Mouse (Mus musculus): ENCODE measurements around the gene Whrn. TPM values are rescaled to one million over a fixed set of nuclear protein-coding genes. Genes with fewer than 3 reads are reported as not detected.

Whrn gene
- polyA plus RNA-seq, 1 experiment from 2014 or later = 5.0 TPM

GRCm38 (mm10) chr4:63375367-63375766, 120.4 kb downstream of the Whrn start:
- Histone ChIP-seq H3K27ac (ENCODE audit: low read depth, low read length) (no peak overlapping the region), H3K36me3 (ENCODE audit: control insufficient read depth, insufficient read depth, low read length) (peaks cover 4% of the 10 kb centered on the region; the same call in 1 of the 2 replicates), H3K4me2 (ENCODE audit: low read length) (no peak overlapping the region), H3K4me3 (ENCODE audit: low read length) (no peak overlapping the region), H3K9ac (ENCODE audit: low read depth, low read length) (0 out of 2 replicates have a peak overlapping the region, but pooled peaks have one; percentile 19), H3K27me3 (replicated peaks; ENCODE audit: control insufficient read depth, insufficient read depth, low read length) (no peaks in the 10 kb centered on the region), H3K4me1 (ENCODE audit: control insufficient read depth, insufficient read depth, low read depth, low read length) (no peaks in the 10 kb centered on the region), H3K9me3 (ENCODE audit: control insufficient read depth, low read length) (no peaks in the 10 kb centered on the region)
- peak; percentile 82 for ATAC-seq
- WGBS = 40% methylated on average over 1 of the region's 1 CpGs

- Histone ChIP-seq H3K9ac (ENCODE audit: low read depth, low read length) (no peak overlapping the region), H3K4me1 (ENCODE audit: control insufficient read depth, insufficient read depth, low read depth, low read length) (no peaks in the 10 kb centered on the region), H3K27ac (ENCODE audit: low read depth, low read length) (no peak overlapping the region), H3K9me3 (ENCODE audit: control insufficient read depth, low read length) (no peaks in the 10 kb centered on the region), H3K36me3 (ENCODE audit: control insufficient read depth, insufficient read depth, low read length) (peaks cover 6% of the 10 kb centered on the region; the same call in 1 of the 2 replicates), H3K27me3 (replicated peaks; ENCODE audit: control insufficient read depth, insufficient read depth, low read length) (no peaks in the 10 kb centered on the region), H3K4me3 (ENCODE audit: low read length) (no peak overlapping the region), H3K4me2 (ENCODE audit: low read length) (no peak overlapping the region)
- 87% methylated on average over 12 of the region's 12 CpGs for WGBS
- ATAC-seq = no peak
These were observed 121.5 kb downstream of the Whrn start for GRCm38 (mm10) chr4:63374331-63374730.

GRCm38 (mm10) chr4:63373404-63373803, 122.4 kb downstream of the Whrn start:
- Histone ChIP-seq H3K27ac (ENCODE audit: low read depth, low read length) (no peak overlapping the region), H3K9me3 (ENCODE audit: control insufficient read depth, low read length) (no peaks in the 10 kb centered on the region), H3K4me3 (ENCODE audit: low read length) (no peak overlapping the region), H3K4me2 (ENCODE audit: low read length) (no peak overlapping the region), H3K36me3 (ENCODE audit: control insufficient read depth, insufficient read depth, low read length) (peaks cover 3% of the 10 kb centered on the region; the same call in 1 of the 2 replicates), H3K9ac (ENCODE audit: low read depth, low read length) (no peak overlapping the region), H3K27me3 (replicated peaks; ENCODE audit: control insufficient read depth, insufficient read depth, low read length) (no peaks in the 10 kb centered on the region), H3K4me1 (ENCODE audit: control insufficient read depth, insufficient read depth, low read depth, low read length) (no peaks in the 10 kb centered on the region)
- ATAC-seq = no peak
- WGBS = 88% methylated on average over 8 of the region's 8 CpGs

- Histone ChIP-seq H3K36me3 (ENCODE audit: control insufficient read depth, insufficient read depth, low read length) (peaks cover 3% of the 10 kb centered on the region), H3K4me2 (ENCODE audit: low read length) (no peak overlapping the region), H3K27ac (ENCODE audit: low read depth, low read length) (no peak overlapping the region), H3K27me3 (replicated peaks; ENCODE audit: control insufficient read depth, insufficient read depth, low read length) (no peaks in the 10 kb centered on the region), H3K4me1 (ENCODE audit: control insufficient read depth, insufficient read depth, low read depth, low read length) (no peaks in the 10 kb centered on the region), H3K4me3 (ENCODE audit: low read length) (no peak overlapping the region), H3K9me3 (ENCODE audit: control insufficient read depth, low read length) (no peaks in the 10 kb centered on the region), H3K9ac (ENCODE audit: low read depth, low read length) (no peak overlapping the region)
- 60% methylated on average over 3 of the region's 3 CpGs for WGBS
- no peak for ATAC-seq
These were observed 123.9 kb downstream of the Whrn start for GRCm38 (mm10) chr4:63371890-63372289.

GRCm38 (mm10) chr4:63370897-63371296, 124.9 kb downstream of the Whrn start:
- Histone ChIP-seq H3K9ac (ENCODE audit: low read depth, low read length) (0 out of 2 replicates have a peak overlapping the region, but pooled peaks have one; percentile 1), H3K4me1 (ENCODE audit: control insufficient read depth, insufficient read depth, low read depth, low read length) (no peaks in the 10 kb centered on the region), H3K36me3 (ENCODE audit: control insufficient read depth, insufficient read depth, low read length) (peaks cover 3% of the 10 kb centered on the region), H3K9me3 (ENCODE audit: control insufficient read depth, low read length) (no peaks in the 10 kb centered on the region), H3K4me3 (ENCODE audit: low read length) (no peak overlapping the region), H3K4me2 (ENCODE audit: low read length) (no peak overlapping the region), H3K27me3 (replicated peaks; ENCODE audit: control insufficient read depth, insufficient read depth, low read length) (no peaks in the 10 kb centered on the region), H3K27ac (ENCODE audit: low read depth, low read length) (no peak overlapping the region)
- peak; percentile 7; the same call in 1 of the 2 replicates for ATAC-seq
- WGBS = 22% methylated on average over 7 of the region's 7 CpGs

GRCm38 (mm10) chr4:63368577-63368976, 127.2 kb downstream of the Whrn start:
- Histone ChIP-seq H3K4me3 (ENCODE audit: low read length) (no peak overlapping the region), H3K4me1 (ENCODE audit: control insufficient read depth, insufficient read depth, low read depth, low read length) (no peaks in the 10 kb centered on the region), H3K9ac (ENCODE audit: low read depth, low read length) (no peak overlapping the region), H3K27me3 (replicated peaks; ENCODE audit: control insufficient read depth, insufficient read depth, low read length) (no peaks in the 10 kb centered on the region), H3K27ac (ENCODE audit: low read depth, low read length) (no peak overlapping the region), H3K9me3 (ENCODE audit: control insufficient read depth, low read length) (no peaks in the 10 kb centered on the region), H3K36me3 (ENCODE audit: control insufficient read depth, insufficient read depth, low read length) (peaks cover 3% of the 10 kb centered on the region), H3K4me2 (ENCODE audit: low read length) (no peak overlapping the region)
- 26% methylated on average over 4 of the region's 4 CpGs for WGBS
- peak; percentile 57 for ATAC-seq

Other genes starting within 250 kb of the Whrn start
- gene Orm1, start 151.4 kb downstream of the Whrn start, polyA plus RNA-seq (2015; fragmentation: Nextera tagmentation; extraction: Ambion mirVana) = not detected in 2 replicates
- gene Orm3, start 139.8 kb downstream of the Whrn start, polyA plus RNA-seq (2015; fragmentation: Nextera tagmentation; extraction: Ambion mirVana) = not detected in 2 replicates
- gene Orm2, start 133.5 kb downstream of the Whrn start, polyA plus RNA-seq (2015; fragmentation: Nextera tagmentation; extraction: Ambion mirVana) = not detected in 2 replicates
- 4.6 and 6.5 TPM in 2 replicates for gene Akna, start 92.6 kb downstream of the Whrn start, polyA plus RNA-seq (2015; fragmentation: Nextera tagmentation; extraction: Ambion mirVana)
- 389 and 410 TPM in 2 replicates for gene Atp6v1g1, start 48.8 kb upstream of the Whrn start, polyA plus RNA-seq (2015; fragmentation: Nextera tagmentation; extraction: Ambion mirVana)
- gene Tmem268, start 62.8 kb upstream of the Whrn start, polyA plus RNA-seq (2015; fragmentation: Nextera tagmentation; extraction: Ambion mirVana) = 3.8 and 5.1 TPM in 2 replicates
- not detected in 2 replicates for gene Gm11213, start 109.3 kb upstream of the Whrn start, polyA plus RNA-seq (2015; fragmentation: Nextera tagmentation; extraction: Ambion mirVana)
- not detected in 2 replicates for gene Tex48, start 126.4 kb upstream of the Whrn start, polyA plus RNA-seq (2015; fragmentation: Nextera tagmentation; extraction: Ambion mirVana)
- not detected in 2 replicates for gene Gm11214, start 167.4 kb upstream of the Whrn start, polyA plus RNA-seq (2015; fragmentation: Nextera tagmentation; extraction: Ambion mirVana)
- gene Tnfsf15, start 249.1 kb upstream of the Whrn start, polyA plus RNA-seq (2015; fragmentation: Nextera tagmentation; extraction: Ambion mirVana) = not detected in 2 replicates